Mouse (Mus musculus) liver, embryonic 11.5 days (tissue): Measurements from ENCODE around the gene Kctd19. TPM values are rescaled to one million over a fixed set of nuclear protein-coding genes. Genes with fewer than 3 reads are reported as not detected.

Experiments
- ATAC-seq: fragments of 200-750 bp; cut with Nextera tagmentation; replicated peaks from 2 replicates; pipeline ENCODE4 v1.8.0; 2017; ENCODE audit warnings: moderate number of reproducible peaks, mild to moderate bottlenecking, moderate TSS enrichment, moderate library complexity; ENCODE audit not compliant: low FRiP score
- DNase-seq: peaks from one replicate; pipeline ENCODE4 v3.0.0-alpha.2; 2017; ENCODE audit warnings: low spot score
- H3K27ac ChIP-seq: fragments of 300-500 bp; sonication (generic); 2 replicates; pipeline ENCODE4 v1.5.1; 2014; ENCODE audit warnings: mild to moderate bottlenecking, low read depth, low read length, control low read depth
- H3K27me3 ChIP-seq: fragments of 300-500 bp; sonication (generic); replicated peaks from 2 replicates; pipeline ENCODE4 v1.6.1; 2014; ENCODE audit warnings: low read length, mixed read lengths; ENCODE audit not compliant: control insufficient read depth, insufficient read depth
- H3K36me3 ChIP-seq: fragments of 300-500 bp; sonication (generic); 2 replicates; pipeline ENCODE4 v1.6.1; 2014; ENCODE audit warnings: mild to moderate bottlenecking, low read length, moderate library complexity, mixed read lengths; ENCODE audit not compliant: control insufficient read depth, insufficient read depth
- H3K4me1 ChIP-seq: fragments of 300-500 bp; sonication (generic); replicated peaks from 2 replicates; pipeline ENCODE4 v1.6.1; 2014; ENCODE audit warnings: low read length, mixed read lengths; ENCODE audit not compliant: control insufficient read depth, insufficient read depth
- H3K4me2 ChIP-seq: fragments of 300-500 bp; sonication (generic); 2 replicates; pipeline ENCODE4 v1.6.1; 2014; ENCODE audit warnings: mild to moderate bottlenecking, control low read depth, moderate library complexity
- H3K4me3 ChIP-seq: fragments of 300-500 bp; sonication (generic); 2 replicates; pipeline ENCODE4 v1.5.1; 2014; ENCODE audit warnings: low read depth, low read length, control low read depth
- H3K9ac ChIP-seq: fragments of 300-500 bp; sonication (generic); 2 replicates; pipeline ENCODE4 v1.6.1; 2014; ENCODE audit warnings: low read depth, low read length, control low read depth
- H3K9me3 ChIP-seq: fragments of 300-500 bp; sonication (generic); 2 replicates; pipeline ENCODE4 v1.6.1; 2016; ENCODE audit warnings: low read length, inconsistent platforms, mixed read lengths; ENCODE audit not compliant: control insufficient read depth
- WGBS: fragments of 180-500 bp; shearing (Covaris S2); extraction: QIAGEN DNeasy Blood & Tissue Kit; methylation state at CpG from one replicate; pipeline ENCODE4 v1.1.7; 2014; 5-methylcytosine and 5-hydroxymethylcytosine counted together
- polyA plus RNA-seq: library from polyadenylated mRNA; unstranded; fragments of >200 nt; fragmentation: Nextera tagmentation; extraction: Ambion mirVana; gene quantifications from 2 replicates; pipeline ENCODE4 v1.2.1, GENCODE M21; 2014

The Kctd19 gene
- polyA plus RNA-seq, 1 experiment from 2014 or later = not detected

- Histone ChIP-seq H3K4me3 (no peak overlapping the region), H3K27me3 (peaks cover 19% of the 10 kb centered on the region), H3K27ac (no peak overlapping the region), H3K4me1 (no peaks in the 10 kb centered on the region), H3K9me3 (no peaks in the 10 kb centered on the region), H3K4me2 (no peak overlapping the region), H3K36me3 (no peaks in the 10 kb centered on the region), H3K9ac (no peak overlapping the region)
- no peak for DNase-seq
- WGBS = 70% methylated on average over 5 of the region's 5 CpGs
- no peak for ATAC-seq
Observed at GRCm38 (mm10) chr8:105434136-105434535, 20.8 kb upstream of the Kctd19 start.

- WGBS = 56% methylated on average over 5 of the region's 5 CpGs
- DNase-seq = no peak
- H3K36me3 ChIP-seq = no peaks in the 10 kb centered on the region
- H3K4me2 ChIP-seq = no peak overlapping the region
- peaks cover 19% of the 10 kb centered on the region for H3K27me3 ChIP-seq
- H3K4me1 ChIP-seq = no peaks in the 10 kb centered on the region
- ATAC-seq = no peak
- no peak overlapping the region for H3K4me3 ChIP-seq
- no peaks in the 10 kb centered on the region for H3K9me3 ChIP-seq
- H3K9ac ChIP-seq = no peak overlapping the region
- no peak overlapping the region for H3K27ac ChIP-seq
Observed at GRCm38 (mm10) chr8:105433511-105433910, 20.2 kb upstream of the Kctd19 start.

GRCm38 (mm10) chr8:105433021-105433420, 19.7 kb upstream of the Kctd19 start:
- Histone ChIP-seq H3K36me3 (no peaks in the 10 kb centered on the region), H3K9ac (no peak overlapping the region), H3K27me3 (peaks cover 19% of the 10 kb centered on the region), H3K4me3 (no peak overlapping the region), H3K4me1 (no peaks in the 10 kb centered on the region), H3K4me2 (no peak overlapping the region), H3K27ac (no peak overlapping the region), H3K9me3 (no peaks in the 10 kb centered on the region)
- 75% methylated on average over 6 of the region's 6 CpGs for WGBS
- no peak for ATAC-seq
- no peak for DNase-seq

- DNase-seq (no peak), ATAC-seq (no peak)
- peaks cover 19% of the 10 kb centered on the region for H3K27me3 ChIP-seq
- 67% methylated on average over 7 of the region's 7 CpGs for WGBS
- H3K27ac ChIP-seq = no peak overlapping the region
- no peak overlapping the region for H3K9ac ChIP-seq
- no peak overlapping the region for H3K4me2 ChIP-seq
- H3K4me3 ChIP-seq = no peak overlapping the region
- H3K36me3 ChIP-seq = no peaks in the 10 kb centered on the region
- H3K9me3 ChIP-seq = no peaks in the 10 kb centered on the region
- no peaks in the 10 kb centered on the region for H3K4me1 ChIP-seq
Observed at GRCm38 (mm10) chr8:105431743-105432515, 18.6 kb upstream of the Kctd19 start.

GRCm38 (mm10) chr8:105426878-105427277, 13.6 kb upstream of the Kctd19 start:
- ATAC-seq = no peak
- no peak overlapping the region for H3K4me3 ChIP-seq
- 60% methylated on average over 6 of the region's 6 CpGs for WGBS
- no peaks in the 10 kb centered on the region for H3K36me3 ChIP-seq
- DNase-seq = no peak
- 0 out of 2 replicates have a peak, but pooled peaks cover 2% of the 10 kb centered on the region for H3K27me3 ChIP-seq
- H3K27ac ChIP-seq = no peak overlapping the region
- no peaks in the 10 kb centered on the region for H3K4me1 ChIP-seq
- H3K9me3 ChIP-seq = no peaks in the 10 kb centered on the region
- no peak overlapping the region for H3K4me2 ChIP-seq
- no peak overlapping the region for H3K9ac ChIP-seq

DNA sequence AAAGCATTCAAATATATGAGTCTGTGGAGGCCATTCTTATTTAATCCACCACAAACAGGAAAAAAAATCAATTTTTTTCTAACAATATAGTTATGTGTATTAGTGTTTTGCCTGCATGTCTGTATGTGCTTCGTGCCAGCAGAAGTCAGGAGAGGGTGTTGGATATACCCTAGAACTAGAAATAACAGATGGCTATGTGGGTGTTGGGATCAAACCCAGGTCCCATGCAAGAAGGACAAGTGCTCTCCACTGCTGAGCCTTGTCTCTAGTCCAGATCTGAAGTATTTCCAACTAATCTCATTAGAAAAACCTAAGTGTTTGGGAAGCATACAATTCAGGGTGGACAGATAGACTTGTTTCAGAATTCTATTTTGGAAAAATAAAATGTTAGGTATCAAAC, 8.7 kb upstream of the Kctd19 start:
- H3K9ac ChIP-seq = no peak overlapping the region
- no peak for DNase-seq
- 61% methylated on average over 1 of the region's 1 CpGs for WGBS

GRCm38 (mm10) chr8:105419800-105420199, 6.5 kb upstream of the Kctd19 start:
- DNase-seq = no peak
- Histone ChIP-seq H3K27ac (no peak overlapping the region), H3K36me3 (no peaks in the 10 kb centered on the region), H3K9ac (no peak overlapping the region), H3K4me3 (no peak overlapping the region), H3K27me3 (peaks cover 6% of the 10 kb centered on the region), H3K9me3 (no peaks in the 10 kb centered on the region), H3K4me1 (no peaks in the 10 kb centered on the region), H3K4me2 (no peak overlapping the region)
- WGBS = 89% methylated on average over 4 of the region's 4 CpGs
- ATAC-seq = no peak

More for the DNA sequence above, 8.7 kb upstream of the Kctd19 start:
- H3K4me2 ChIP-seq = no peak overlapping the region
- no peak overlapping the region for H3K4me3 ChIP-seq
- ATAC-seq = no peak
- no peaks in the 10 kb centered on the region for H3K4me1 ChIP-seq
- H3K36me3 ChIP-seq = no peaks in the 10 kb centered on the region
- 0 out of 2 replicates have a peak, but pooled peaks cover 2% of the 10 kb centered on the region for H3K27me3 ChIP-seq
- H3K9me3 ChIP-seq = no peaks in the 10 kb centered on the region
- H3K27ac ChIP-seq = no peak overlapping the region

- H3K36me3 ChIP-seq = no peaks in the 10 kb centered on the region
- H3K9ac ChIP-seq = no peak overlapping the region
- WGBS = 84% methylated on average over 2 of the region's 2 CpGs
- DNase-seq (peak; percentile 11), ATAC-seq (no peak)
- H3K27ac ChIP-seq = no peak overlapping the region
- H3K4me1 ChIP-seq = no peaks in the 10 kb centered on the region
- peaks cover 10% of the 10 kb centered on the region for H3K27me3 ChIP-seq
- no peak overlapping the region for H3K4me3 ChIP-seq
- no peak overlapping the region for H3K4me2 ChIP-seq
- H3K9me3 ChIP-seq = no peaks in the 10 kb centered on the region
Observed at GRCm38 (mm10) chr8:105418992-105419391, 5.7 kb upstream of the Kctd19 start.

DNA sequence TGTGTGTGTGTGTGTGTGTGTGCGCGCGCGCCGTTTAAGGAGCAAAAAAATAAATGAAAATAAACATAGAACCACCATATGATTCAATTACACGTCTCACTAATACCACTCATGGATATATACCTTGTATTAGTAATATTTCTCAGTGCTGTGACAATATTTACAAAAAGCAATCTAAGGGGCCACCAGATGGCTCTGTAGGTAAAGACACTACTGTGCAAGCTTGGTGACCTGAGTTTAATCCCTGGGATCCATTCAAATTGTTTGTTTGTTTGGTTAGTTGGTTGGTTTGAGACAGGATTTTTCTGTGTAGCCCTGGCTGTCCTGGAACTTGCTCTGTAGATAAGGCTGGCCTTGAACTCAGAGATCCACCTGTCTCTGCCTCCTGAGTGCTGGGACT, 3.4 kb downstream of the Kctd19 start:
- no peak overlapping the region for H3K9ac ChIP-seq
- no peak overlapping the region for H3K4me3 ChIP-seq
- no peaks in the 10 kb centered on the region for H3K9me3 ChIP-seq
- DNase-seq (no peak), ATAC-seq (no peak)
- no peaks in the 10 kb centered on the region for H3K36me3 ChIP-seq
- no peak overlapping the region for H3K27ac ChIP-seq
- H3K4me2 ChIP-seq = no peak overlapping the region
- 93% methylated on average over 6 of the region's 6 CpGs for WGBS
- H3K27me3 ChIP-seq = peaks cover 24% of the 10 kb centered on the region
- H3K4me1 ChIP-seq = 0 out of 2 replicates have a peak, but pooled peaks cover 2% of the 10 kb centered on the region
